Mouse (Mus musculus) liver, adult (tissue): ENCODE measurements around the gene Bglap2.

Source experiments
- GATA4 ChIP-seq: IDR thresholded peaks from 2 replicates; pipeline ENCODE4 v1.6.1; 2014; ENCODE audit warnings: mild to moderate bottlenecking, low read length; ENCODE audit not compliant: insufficient replicate concordance

The Bglap2 gene

DNA sequence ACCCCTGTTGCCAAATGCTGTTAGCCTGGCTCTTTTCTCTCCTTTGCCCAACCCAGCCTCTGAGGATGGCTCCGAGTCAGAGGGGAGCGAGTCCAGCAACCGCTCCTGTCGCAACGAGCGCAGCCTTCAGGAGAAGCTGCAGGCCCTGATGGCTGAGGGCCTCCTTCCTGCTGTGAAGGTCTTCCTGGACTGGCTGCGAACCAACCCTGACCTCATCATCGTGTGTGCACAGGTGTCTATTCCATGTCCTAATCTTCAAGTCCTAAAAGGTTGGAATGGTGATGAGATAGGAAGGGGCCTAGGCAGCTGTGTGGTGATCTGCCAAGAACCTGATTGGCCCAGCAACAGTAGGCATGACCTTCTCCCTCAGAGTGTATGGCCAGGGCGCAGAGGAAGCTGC lies 25.6 kb downstream of the Bglap2 start:
- no peak for TF ChIP-seq GATA4

GRCm38 (mm10) chr3:88350732-88351131 lies 27.8 kb downstream of the Bglap2 start:
- no peak for TF ChIP-seq GATA4

DNA sequence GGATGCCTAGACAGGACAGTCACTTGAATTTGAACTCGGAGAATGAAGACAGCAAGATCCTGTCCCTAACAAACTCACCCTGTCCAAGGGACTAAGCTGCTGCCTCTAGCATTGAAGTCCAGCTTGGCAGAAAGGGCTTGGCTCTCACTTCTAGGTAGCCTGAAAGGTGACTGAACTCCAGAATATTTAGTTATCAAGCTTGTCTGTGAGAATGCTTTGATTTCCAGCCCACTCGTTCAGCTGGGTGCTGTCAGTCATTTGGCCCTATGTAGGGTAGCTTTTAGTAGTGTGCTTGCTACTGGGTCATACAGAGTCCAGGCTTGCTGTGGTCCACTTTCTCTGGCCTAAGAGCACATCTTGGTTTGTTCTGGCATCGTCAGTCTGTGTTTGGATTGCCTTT lies 39.5 kb downstream of the Bglap2 start:
- no peak for TF ChIP-seq GATA4

GRCm38 (mm10) chr3:88338316-88338715 lies 40.2 kb downstream of the Bglap2 start:
- TF ChIP-seq GATA4 = no peak

DNA sequence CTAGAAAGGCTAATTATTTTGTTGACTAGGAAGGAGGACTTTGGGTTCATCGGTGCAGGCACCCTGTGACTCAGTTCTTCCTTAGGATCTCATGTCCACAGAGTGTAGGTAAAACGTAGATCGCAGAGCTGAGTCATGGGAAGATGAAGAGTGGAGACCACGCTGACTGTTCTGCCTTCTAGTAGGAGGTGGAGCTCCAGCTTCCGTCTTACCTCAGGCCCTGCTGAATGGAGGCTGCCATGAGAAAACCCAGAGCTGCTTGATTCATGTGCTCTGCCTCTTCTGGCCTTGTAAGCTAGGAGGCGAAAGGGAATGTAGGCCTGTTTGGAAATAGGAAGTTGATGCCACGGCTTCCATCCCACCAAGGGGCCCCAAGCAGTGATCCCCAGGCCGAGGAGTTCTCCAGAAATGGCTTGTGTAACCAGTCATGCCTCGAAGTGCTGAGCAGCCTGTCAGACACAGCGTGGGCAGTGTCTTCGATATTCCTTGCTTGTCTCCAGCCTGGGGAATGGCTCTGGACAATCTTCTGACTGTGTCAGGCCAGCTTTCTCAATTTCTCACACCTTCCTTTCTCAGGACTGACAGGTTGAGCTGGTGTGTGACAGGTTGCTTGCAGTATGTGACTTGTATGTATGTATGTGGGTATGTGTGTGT lies 41.0 kb downstream of the Bglap2 start:
- no peak for TF ChIP-seq GATA4

GRCm38 (mm10) chr3:88336058-88337013 lies 42.2 kb downstream of the Bglap2 start, which contains the start of the genes Tmem79 and Smg5:
Tmem79 (minus strand) TSS chr3:88336148.
Smg5 (plus strand) TSS chr3:88336260.
- TF ChIP-seq GATA4 = peak; percentile 69; the same call in 1 of the 2 replicates

- no peak for TF ChIP-seq GATA4
Observed at GRCm38 (mm10) chr3:88335436-88336053, 43.0 kb downstream of the Bglap2 start.

GRCm38 (mm10) chr3:88334902-88335435 lies 43.5 kb downstream of the Bglap2 start:
- no peak for TF ChIP-seq GATA4

- no peak for TF ChIP-seq GATA4
Observed at GRCm38 (mm10) chr3:88334029-88334658, 44.4 kb downstream of the Bglap2 start.

GRCm38 (mm10) chr3:88331282-88331681 lies 47.2 kb downstream of the Bglap2 start:
- TF ChIP-seq GATA4 = no peak

GRCm38 (mm10) chr3:88328956-88329355 lies 49.5 kb downstream of the Bglap2 start:
- TF ChIP-seq GATA4 = no peak
